Mouse (Mus musculus): Measurements from ENCODE around the gene Hand1.
A peak's percentile ranks its signal among the peaks of the same experiment; 100 is the strongest.
"Not testable (repeated sequence)": the region's sequence is repeated elsewhere in the genome, so short reads cannot be mapped to it uniquely, and the experiment has no call there.

The Hand1 gene

DNA sequence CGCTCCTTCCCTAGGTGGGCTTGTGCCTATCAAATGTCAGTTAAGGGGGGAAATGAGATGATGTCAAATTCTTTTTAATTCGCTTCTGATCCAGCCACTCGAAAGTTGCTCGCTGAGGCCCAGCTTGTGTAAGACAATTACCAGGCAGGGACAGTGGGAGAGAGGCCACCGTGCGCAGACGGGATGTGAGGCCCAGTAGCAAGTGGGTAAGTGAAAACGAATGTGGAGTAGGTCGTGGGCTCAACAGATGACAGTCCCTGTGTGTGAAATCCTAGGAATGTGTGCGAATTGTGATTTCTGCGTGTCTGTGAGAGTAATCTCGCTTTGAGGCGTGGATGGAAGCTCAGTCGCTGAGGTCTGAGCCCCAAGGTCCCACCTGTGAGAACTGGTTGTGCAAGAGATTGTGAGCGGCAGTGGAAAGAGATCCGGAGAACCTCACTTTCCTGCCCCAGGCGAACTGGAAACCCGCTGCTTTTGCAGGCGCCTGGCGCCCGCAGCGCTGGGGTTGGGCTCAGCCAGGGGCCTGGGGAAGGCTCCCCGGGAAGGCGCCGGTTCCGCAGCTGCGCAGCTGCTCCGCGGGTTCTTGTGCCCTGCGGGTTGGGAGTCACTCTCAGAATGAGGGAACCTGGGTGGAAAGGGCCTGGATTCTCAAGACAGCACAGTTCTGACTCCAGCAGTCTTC is 819 bp upstream of the Hand1 start:
- no peak for DNase-seq (ENCODE audit: low read depth)

DNA sequence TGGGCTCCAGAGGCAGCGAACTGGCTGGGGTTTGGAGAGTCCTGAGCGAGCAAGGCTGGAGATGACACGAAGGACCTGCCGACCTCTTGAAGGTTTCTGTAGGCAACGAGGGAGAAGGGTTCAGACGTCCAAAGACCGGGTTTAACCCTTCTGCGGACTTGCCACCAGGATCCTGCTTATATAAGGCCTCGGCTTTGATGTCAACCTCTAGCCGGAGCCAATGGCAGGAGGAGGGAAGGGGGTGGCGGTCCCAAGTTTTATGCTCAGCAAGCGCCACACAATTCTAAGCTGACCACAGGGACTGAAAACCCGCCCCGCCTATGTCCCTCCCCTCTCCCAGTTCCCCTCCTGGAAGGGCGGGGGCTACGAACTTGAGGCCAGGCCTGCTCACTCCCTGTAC is 757 bp downstream of the Hand1 start:
- no peak for DNase-seq (ENCODE audit: low read depth)

DNA sequence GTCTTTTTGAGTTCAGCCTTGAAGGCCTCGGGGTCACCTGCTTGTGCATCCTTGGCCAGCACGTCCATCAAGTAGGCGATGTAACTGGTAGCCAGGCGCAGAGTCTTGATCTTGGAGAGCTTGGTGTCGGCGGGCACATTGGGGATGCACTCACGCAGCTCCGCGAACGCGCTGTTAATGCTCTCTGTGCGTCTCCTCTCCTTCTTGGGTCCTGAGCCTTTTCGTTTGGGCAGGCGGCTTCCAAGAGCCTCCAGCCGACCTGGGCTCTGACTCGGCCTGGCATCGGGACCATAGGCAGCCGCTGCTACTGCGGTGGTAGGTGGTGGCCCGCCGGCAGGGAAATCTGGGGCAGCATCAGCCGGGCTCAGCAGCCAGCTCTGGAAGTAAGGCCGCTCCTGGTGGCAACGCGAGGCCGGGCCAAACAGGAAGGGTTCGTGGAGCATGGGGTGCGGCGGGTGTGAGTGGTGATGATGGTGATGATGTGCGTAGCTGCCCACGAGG is 1.3 kb downstream of the Hand1 start:
- DNase-seq (ENCODE audit: low read depth) = no peak

DNA sequence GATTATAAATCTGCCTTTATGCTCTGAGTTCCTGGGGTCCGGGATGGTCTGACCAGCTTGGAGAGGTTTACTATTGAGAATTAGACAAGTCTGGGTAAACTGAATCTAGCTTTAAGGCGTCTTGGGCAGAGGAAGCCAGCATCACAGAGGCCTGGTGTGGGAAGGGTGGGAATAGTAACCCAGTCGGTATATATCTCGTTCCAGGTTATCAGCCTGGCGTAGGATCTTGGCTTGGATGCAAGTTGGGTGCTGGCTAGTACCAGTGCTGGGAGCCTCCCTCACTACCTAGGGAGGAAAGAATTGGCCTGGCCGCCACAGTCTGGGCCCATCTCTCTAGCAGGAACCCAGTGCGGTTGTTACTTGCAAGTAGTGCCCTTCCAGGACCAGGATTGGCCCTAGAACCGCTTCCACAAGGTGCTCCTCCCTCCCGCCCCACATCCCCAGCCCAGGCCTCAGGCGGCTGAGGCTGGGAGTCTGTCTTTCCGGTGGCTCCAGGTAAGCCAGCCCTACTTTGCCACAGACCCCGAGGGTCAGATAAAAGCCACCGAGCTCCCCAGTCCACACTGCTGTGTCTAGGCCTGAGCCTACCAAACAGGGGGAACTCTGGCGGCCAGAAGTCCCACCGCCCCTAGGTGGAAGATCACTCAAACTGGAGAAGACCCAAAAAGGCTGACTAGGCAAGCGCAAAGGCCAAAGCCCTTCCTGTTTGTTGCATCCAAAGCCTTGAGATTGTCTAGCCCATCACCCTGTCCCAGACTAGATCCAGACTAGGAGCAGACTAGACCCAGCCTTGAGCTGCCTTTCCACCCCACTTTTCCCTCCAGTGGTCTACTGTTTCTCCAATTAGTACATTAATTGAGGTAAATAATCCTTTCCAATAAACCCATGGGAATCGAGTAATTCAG is 2.5 kb downstream of the Hand1 start:
- no peak for DNase-seq (ENCODE audit: low read depth)

DNA sequence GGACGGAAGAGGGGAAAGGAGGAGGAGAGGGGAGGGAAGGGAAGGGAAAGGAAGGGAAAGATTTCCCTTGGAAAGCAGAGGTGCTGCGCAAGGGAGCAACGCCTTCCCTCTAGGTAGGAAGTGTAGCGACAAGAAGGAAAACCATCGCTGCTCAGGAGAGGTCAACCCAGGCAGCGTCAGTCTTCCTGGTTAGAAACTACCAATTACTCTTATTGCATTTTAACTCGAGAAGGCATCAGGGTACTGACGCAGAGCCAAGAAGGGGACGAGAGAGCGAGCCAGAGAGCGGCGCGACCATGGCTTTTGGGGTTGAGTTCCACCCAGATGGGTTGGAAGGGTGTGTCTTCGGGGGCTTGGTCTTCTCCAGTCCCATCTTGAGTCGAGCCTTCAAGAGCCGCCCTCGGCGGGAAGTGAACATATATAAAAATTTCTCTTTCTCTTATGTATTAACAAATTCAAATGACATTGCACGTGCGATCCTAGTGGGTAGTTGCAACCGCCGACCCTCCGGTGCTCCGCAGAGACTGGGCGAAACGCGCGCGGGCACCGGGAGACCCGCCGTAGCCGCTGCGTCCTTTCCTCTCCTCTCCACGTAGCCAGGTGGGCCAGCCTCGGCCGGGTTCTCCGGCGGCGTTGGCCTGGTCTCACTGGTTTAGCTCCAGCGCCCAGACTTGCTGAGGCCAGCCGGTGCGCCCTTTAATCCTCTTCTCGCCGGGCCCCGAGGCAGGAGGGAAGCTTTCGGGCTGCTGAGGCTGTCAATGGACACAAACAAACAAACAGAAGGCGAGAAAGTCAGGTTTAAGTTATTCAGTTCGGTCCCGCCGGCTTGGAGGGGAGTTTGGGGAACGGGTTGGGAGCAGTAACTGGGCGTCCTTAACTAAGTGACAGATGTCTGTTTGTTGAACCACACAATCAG is 3.4 kb downstream of the Hand1 start:
- DNase-seq (ENCODE audit: low read depth) = no peak

DNA sequence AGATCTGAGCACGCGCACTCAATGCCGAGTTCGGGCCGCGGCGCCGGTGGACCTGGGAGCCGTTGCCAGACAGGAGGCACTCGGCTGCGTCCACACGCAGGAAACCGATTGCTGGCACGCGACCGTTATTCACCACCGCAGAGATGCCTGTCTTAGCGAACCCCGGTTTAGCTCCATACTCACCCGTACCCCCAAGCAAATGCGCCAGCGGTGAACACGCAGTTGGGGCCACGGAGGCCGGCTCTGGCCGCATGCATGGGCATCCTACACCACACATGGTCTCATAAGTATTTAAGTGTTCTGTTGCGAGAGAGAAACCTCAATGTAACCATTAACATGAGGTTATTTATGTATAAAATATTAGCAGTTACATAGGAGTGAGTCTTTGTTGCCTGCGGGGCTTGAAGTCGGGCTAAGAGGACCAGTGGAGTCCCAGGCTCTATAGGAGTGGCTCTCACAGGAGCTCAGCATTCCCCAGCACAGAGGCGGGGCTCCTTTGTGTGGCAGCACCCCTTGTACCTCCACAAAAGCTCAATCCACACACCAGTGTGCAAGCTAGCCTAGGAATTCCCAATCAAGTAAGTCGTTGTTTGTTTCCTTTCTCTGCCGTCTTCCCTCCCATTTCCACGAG is 4.6 kb downstream of the Hand1 start:
- no peak for DNase-seq (ENCODE audit: low read depth)

DNA sequence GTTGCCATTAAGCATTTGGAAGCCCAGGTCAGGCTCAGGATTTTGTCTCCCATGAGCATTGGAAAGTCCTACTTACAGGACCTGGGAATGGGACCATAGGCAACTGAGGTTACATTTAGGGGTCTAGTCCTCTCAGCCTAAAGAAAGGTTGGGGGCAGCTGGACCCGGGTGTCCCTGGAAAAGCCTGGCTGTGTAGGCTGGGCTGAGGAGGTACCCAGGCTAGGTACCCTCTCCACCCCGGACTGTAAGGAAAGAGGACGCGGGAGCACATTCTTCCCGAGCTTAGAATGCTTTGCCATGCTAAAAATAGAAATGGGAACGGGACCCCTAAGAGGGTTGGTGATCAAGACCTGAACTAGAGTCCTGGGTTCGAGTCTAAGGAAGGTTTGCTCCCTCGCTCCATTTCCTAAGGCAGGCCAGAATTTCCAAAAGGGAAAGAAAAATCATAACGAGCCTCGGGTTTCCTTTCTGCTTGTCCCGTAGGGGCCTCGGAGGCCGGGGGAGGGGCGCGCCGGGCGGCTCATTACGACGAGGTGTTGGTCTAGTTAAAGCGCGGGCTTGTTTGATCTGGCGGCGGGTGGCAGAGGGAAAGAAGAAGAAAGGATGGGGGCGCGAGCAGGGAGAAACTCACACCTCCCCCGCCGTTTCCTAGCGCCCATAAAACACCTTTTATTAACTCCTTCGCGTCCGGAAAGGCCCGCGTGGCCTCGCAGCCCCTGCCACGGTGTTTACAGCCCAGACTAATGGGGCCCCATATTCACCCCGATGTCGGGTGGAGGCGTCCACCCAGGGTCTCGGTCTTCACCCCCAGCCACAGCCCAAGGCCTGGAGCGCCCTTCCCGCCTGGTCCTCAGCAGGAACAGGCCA is 5.3 kb downstream of the Hand1 start:
- DNase-seq (ENCODE audit: low read depth) = no peak

DNA sequence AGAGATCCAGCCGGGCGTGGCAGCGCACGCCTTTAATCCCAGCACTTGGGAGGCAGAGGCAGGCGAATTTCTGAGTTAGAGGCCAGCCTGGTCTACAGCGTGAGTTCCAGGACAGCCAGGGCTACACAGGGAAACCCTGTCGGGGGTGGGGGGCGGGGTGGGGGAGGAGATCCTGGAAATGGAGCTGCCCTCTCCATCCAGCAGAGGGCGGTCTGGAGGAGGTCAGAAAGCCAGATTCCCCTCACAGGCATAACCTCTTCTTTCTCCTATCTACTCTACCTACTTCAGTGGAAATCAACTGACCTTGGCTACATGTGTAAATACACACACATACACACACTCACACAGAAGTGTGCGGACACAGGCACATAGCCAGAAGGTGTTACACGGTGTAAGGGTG is 7.4 kb downstream of the Hand1 start:
- DNase-seq (ENCODE audit: low read depth) = peak; percentile 43

DNA sequence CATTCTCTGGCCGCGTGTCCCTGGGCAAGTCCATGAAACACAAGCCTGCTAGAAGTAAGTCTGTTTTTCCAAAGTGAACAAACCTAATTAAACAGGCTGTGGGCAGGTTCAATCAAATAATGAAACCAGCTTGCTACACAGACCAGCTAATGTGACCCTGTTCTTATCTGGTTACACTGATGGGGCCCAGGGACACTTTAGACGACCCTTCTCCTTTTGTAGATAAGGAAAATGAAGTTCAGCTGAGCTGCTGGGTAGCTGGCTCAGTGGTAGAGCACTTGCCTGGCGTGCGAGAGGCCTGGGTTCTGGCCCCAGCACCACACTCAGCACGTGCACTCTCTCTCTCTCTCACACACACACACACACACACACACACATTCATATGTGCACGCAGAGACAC is 8.9 kb downstream of the Hand1 start:
- DNase-seq (ENCODE audit: low read depth) = no peak

DNA sequence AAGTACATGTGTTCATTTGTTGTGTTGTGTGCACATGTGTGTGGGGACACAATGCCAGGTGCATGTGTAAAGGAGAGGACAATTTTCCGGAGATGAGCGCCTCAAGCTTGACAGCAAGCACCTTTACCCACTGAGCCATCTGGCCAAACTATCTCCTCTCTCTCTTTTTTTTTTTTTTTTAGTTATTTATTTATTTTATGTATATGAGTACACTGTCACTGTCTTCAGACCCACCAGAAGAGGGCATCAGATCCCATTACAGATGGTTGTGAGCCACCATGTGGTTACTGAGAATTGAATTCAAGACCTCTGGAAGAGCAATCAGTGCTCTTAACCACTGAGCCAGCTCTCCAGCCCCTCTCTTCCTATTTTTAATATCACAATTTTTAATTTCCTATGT is 9.5 kb downstream of the Hand1 start:
- not testable (repeated sequence) for DNase-seq (ENCODE audit: low read depth)

DNA sequence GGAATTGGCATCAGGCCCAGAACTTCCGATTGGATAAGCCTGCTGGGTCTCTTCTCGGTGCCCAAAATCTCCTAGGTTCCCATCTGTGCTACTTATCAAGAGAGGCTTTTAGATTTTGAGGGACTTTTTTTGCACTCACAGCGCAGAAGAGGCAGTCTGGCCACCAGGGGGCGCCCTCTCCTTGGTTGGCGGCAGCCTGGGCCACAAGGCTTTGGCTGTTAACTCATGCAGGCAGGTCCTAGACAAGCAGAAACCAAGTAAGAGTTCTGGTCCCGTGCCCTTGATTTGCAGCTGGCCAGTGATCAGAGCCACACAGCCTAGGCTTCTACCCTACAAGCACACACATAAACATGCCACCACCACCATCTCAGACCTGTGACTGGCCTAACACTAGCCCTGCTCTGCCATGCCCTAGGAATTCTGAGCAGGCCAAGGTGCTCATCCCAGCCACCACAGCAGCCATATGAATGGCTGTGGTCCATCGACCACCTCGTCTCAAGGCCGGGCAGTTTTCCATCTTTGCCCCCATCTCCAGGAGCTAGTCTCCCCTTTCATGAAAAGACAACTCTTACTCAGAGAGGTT is 12.5 kb downstream of the Hand1 start:
- peak; percentile 77 for DNase-seq (ENCODE audit: low read depth)

DNA sequence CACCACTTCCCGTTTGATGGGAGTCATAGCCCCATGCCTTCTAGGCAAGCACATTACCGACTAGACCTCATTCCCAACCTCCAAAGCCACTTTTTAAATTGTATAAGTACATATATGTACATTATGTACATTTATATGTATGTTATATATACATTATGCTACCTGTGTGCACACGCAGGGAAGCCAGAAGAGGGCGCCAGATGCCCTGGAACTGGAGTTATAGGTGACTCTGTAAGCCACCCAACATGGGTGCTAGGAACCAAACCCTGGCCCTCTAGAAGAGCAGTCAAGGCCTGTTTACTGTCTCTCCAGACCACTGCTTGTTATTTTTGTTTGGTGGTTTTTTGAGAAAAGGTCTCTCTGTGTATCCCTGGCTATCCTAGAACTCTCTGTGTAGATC is 14.4 kb downstream of the Hand1 start:
- no peak for DNase-seq (ENCODE audit: low read depth)

DNA sequence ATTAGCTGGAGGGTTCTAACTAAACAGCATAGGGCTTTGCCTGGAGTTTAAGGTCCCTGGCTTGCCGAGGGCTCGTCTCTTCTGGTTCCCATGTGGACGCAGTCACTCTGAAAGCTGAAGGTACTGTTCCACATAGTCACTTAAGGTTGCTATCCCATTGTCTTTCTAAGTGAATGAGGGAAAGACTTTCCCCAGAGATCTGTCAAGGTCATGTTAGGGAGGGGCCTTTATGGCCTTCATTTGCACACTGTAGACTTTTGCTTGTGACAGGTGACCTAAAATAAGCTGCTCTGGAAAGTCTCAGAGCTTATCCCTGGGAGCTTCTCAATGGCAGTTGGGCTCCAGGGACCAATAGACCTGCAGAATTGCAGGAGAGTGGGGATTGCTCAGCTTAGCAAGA is 19.0 kb downstream of the Hand1 start:
- no peak for DNase-seq (ENCODE audit: low read depth)

DNA sequence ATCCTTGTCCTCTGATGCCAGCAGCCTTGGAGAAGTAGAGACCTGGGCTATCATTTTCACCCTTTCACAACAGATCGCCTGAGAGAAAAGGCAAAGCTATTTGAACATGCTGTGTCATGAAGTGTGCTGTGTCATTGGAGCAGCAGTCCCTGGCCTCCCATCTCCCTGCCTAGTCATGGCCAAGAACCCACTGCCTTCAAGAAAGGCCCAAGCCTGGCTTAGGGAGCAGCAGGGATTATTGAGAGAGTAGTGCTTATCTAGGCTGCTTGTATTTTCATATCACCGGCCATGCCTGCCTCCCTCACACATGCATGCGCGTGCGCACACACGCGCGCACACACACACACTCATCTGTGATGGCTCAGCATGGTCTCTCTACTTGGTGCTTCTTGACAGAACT is 20.4 kb downstream of the Hand1 start:
- no peak for DNase-seq (ENCODE audit: low read depth)

DNA sequence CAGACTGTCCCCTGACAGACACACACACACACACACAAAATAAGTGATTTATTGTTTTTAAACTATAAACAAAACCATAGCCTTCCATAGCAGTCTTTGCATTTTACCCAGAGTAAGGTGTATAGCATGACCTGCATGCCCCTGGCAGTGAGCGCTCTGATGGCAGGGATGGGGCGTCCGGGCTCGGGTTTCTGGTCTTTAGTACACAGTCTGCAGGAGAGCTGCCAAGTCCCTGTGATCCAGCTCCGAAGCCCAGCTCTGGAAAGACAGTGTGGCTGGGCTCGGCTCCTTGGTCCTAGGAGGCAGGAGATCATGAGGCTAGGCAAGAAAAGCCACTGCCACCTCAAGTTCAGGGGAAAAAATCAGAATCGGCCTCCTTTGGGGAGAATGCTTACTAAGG is 21.6 kb downstream of the Hand1 start:
- DNase-seq (ENCODE audit: low read depth) = no peak

DNA sequence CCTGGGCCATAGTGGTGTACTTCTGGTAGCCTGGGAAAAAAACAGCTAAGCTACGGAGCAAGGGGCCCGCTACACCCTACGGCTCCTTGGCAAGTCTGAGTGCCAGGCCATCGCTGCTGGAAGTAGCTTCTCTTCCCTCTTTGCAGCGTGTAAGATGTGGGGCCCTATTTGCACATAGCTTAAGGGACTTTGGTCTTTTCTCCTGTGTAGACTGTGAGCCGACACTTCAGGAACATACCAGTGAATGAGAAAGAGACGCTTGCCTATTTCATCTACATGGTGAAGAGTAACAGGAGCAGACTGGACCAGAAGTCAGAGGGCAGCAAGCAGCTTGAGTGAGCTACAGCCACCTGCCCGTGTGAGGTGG is 22.9 kb downstream of the Hand1 start:
- DNase-seq (ENCODE audit: low read depth) = no peak

DNA sequence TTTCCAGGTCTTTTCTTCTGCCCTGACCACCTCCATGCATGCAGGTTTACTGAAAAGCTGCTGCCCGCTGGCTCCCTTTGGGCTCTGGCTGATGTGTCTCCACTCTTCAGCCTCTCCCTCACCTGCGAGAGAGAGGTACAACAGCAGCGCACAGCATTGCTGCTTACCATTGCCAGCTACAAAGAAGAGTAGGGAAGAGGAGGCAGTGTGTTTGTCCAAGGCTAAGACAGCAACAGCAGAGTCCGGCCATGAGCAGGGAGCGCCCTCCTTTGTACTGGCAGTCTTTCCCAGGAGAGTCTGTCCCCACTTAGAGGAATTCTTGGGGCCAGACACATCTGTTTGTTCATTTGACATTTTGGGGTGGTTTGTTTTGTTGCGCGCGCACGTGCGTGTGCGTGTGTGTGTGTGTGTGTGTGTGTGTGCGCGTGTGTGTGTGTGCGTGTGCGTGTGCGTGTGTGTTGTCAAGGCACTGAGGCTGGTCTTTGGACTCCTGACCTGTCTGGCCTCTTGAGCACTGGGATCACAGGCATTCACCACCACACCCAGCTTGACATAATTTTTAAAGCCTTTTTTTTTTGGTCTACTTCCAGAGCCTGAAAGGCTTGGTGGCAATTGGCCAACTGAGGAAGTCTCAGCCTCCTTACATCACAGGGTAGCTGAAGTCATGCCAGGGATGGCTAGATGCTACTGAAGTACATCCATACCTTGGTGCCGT is 23.4 kb downstream of the Hand1 start:
- DNase-seq (ENCODE audit: low read depth) = no peak

DNA sequence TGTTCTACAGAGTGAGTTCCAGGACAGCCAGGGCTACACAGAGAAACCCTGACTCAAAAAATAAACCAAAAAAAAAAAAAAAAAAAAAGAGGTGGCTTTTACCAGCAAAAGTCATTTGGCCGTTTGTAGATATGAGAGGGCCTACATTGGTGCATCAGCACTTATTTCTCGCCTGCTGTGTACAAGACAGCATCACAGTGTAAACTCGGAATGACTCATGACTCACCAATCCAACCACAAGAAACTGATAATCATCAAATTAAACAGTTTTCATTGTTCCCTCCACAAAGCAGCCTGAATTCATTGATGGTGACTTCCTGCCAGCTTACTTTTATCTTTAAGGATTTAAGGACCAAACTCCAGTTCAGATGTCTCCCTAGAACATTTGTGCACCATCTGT is 27.6 kb downstream of the Hand1 start:
- DNase-seq (ENCODE audit: low read depth) = peak; percentile 71

DNA sequence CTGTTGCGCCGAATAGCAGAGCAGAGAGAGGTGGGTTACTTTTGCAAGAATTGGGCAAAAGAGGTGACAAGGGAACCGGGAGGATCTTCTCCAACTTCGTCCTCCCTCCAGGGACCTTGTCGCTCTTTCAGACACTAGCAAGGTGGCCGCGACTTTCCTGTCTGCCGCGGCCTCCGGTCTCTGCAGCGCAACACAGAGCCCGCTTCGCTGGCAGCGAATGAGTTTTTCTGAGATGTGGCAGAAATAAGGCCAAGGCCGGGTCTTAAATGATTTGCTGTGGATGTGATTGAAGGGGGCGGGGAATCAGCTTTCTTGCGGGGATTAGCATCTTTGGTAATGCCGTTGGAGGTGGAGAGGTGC is 30.1 kb downstream of the Hand1 start:
- peak; percentile 60 for DNase-seq (ENCODE audit: low read depth)

Measured in induced T-regulatory cell, adult 2 months (primary cell).